Mouse (Mus musculus): Measurements from ENCODE around the gene Cyb561d2. TPM values are rescaled to one million over a fixed set of nuclear protein-coding genes. Genes with fewer than 3 reads are reported as not detected.

Gene Cyb561d2
- 25.6 and 37.6 TPM in 2 replicates for polyA plus RNA-seq (2012; rRNA removed)

GRCm38 (mm10) chr9:107541474-107542351, at the start of gene Cyb561d2, which contains the start of gene Nprl2:
Gene Cyb561d2 (minus strand): TSS chr9:107542193.
Gene Nprl2 (plus strand): TSS chr9:107542226.

GRCm38 (mm10) chr9:107586974-107587832, 45.2 kb upstream of the Cyb561d2 start, which contains the start of gene Ifrd2:
Gene Ifrd2 (plus strand): TSS chr9:107587642.

DNA sequence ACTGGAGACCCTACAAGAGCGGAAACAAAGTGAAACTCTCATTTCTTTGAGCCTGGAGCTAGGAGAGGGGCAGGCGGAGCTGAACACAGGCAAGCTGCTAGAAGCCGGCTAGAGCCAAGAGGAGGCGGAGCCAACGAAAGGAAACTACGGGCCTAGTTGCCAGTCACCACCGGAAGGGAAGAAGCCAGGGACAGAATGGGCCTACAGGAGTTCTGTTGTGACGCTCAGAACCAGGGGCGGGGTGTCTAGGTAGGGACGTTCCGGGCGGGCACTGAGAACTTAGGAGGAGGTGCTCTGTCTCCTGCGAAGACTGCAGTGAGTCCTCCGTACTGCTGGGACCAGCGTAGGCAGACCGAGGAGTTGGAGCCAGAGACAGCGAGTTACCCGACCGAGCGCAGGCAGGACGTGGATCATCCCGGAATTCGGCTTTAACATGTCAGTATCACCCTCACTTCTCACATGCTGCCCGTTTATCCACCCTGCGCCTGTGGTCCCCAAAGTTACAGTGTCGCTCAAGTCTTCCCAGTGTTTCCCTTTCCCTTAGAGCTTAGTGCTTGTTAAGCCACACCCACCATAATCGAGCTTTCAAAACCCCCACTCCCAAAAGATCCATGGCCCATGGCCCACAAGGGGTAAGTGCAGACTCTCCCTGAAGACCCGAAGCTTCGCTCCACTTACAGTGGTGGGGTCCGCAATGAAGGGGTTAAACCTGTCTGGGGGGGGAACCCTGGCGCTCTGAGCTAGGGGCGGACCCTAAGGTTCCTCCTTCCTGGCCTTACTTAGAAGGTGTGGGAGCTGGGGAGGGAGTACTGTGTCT, 38.7 kb upstream of the Cyb561d2 start, which contains the start of gene Hyal3:
Hyal3 (plus strand) TSS at position 318 of the 817 bp plus-strand sequence.

GRCm38 (mm10) chr9:107578587-107578986, 36.6 kb upstream of the Cyb561d2 start, which contains the start of gene Naa80:
Gene Naa80 (plus strand): TSS chr9:107578887.

GRCm38 (mm10) chr9:107576357-107577107, 34.5 kb upstream of the Cyb561d2 start, which contains the start of gene Hyal1:
Gene Hyal1 (plus strand): TSS chr9:107576927.

GRCm38 (mm10) chr9:107567702-107568319, 25.8 kb upstream of the Cyb561d2 start, which contains the start of gene Hyal2:
Gene Hyal2 (plus strand): TSS chr9:107567945.

GRCm38 (mm10) chr9:107563029-107563581, 21.1 kb upstream of the Cyb561d2 start, which contains the start of gene Tusc2:
Gene Tusc2 (plus strand): TSS chr9:107563255.

DNA sequence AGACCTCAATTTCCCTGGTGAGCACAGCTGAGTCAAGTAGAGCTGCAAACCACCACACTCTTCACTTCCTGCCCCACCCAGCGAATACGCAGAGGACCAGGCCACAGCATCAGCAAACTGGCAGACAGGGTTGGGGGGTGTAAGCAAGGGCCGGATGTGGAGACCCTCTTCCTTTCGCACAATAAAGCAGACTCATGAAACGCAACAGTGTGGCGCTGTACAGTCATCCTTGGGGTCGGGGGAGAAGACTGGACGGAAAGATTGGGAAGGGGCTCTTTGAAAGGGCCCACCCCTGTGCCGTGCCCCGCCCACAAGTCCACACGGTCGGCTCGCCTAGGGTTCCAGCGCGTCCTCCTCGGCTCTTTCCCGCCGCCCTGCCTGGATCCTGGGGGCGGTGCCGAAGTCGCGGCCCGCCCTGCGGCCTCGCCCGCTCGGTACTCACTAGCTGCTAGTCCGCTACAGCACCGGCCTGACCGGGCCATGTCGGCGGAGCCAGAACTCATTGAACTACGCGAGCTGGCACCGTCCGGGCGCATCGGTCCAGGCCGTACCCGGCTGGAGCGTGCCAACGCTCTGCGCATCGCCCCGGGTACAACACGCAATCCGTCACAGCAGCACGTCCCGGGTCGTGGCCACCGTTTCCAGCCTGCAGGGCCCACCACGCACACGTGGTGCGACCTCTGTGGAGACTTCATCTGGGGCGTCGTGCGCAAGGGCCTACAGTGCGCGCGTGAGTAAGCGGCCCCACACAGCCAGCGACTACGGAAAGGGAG, 9.3 kb upstream of the Cyb561d2 start, which contains the start of gene Rassf1:
Rassf1 (plus strand) TSS at position 439 of the 773 bp plus-strand sequence.

DNA sequence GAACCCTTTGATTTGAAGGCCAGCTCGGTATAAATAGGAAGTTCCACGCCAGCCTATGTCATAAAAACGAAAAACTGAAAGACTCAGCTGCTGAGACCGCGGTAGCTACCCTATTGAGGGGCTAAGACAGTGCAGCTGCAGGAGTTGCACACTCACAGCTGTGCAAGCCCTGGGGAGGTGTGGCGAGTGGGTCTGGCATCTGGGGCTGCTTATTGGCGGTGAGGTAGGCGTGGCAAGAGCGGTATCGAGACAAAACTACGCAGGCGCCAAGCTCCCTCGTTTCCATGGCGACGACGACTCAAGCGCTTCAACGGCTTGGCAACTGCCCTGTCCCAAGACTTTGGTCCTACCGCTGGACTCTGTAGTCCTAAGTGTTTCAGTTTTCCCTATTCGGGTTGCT, 5.0 kb upstream of the Cyb561d2 start, which contains the start of gene Zmynd10:
Zmynd10 (plus strand) TSS at position 273 of the 400 bp plus-strand sequence.

GRCm38 (mm10) chr9:107533791-107534407, 8.1 kb downstream of the Cyb561d2 start, which contains the start of gene Tmem115:
Gene Tmem115 (plus strand): TSS chr9:107533945.

Other genes starting within 250 kb of the Cyb561d2 start
- 34.6 and 41.0 TPM in 2 replicates for gene Cish, start 246.2 kb downstream of the Cyb561d2 start, polyA plus RNA-seq (2012; rRNA removed)
- gene Hemk1, start 203.8 kb downstream of the Cyb561d2 start, polyA plus RNA-seq (2012; rRNA removed): 12.3 and 12.5 TPM in 2 replicates
- 0.38 and 0.41 TPM in 2 replicates for gene 6430571L13Rik, start 201.6 kb downstream of the Cyb561d2 start, polyA plus RNA-seq (2012; rRNA removed)
- 3.3 and 4.3 TPM in 2 replicates for gene Cacna2d2, start 142.6 kb downstream of the Cyb561d2 start, polyA plus RNA-seq (2012; rRNA removed)
- gene Tmem115, start 8.2 kb downstream of the Cyb561d2 start, polyA plus RNA-seq (2012; rRNA removed): 32.7 and 37.1 TPM in 2 replicates
- gene Nprl2, start within 50 bp of the Cyb561d2 start, polyA plus RNA-seq (2012; rRNA removed): 14.9 and 16.0 TPM in 2 replicates
- 1.4 and 1.6 TPM in 2 replicates for gene Zmynd10, start 5.1 kb upstream of the Cyb561d2 start, polyA plus RNA-seq (2012; rRNA removed)
- gene Rassf1, start 9.4 kb upstream of the Cyb561d2 start, polyA plus RNA-seq (2012; rRNA removed): 6.2 and 7.0 TPM in 2 replicates
- gene Tusc2, start 21.1 kb upstream of the Cyb561d2 start, polyA plus RNA-seq (2012; rRNA removed): 33.1 and 49.5 TPM in 2 replicates
- gene Hyal2, start 25.8 kb upstream of the Cyb561d2 start, polyA plus RNA-seq (2012; rRNA removed): 32.6 and 36.0 TPM in 2 replicates
- 3.7 and 3.8 TPM in 2 replicates for gene Hyal1, start 34.7 kb upstream of the Cyb561d2 start, polyA plus RNA-seq (2012; rRNA removed)
- gene Naa80, start 36.7 kb upstream of the Cyb561d2 start, polyA plus RNA-seq (2012; rRNA removed): 47.1 and 49.7 TPM in 2 replicates
- 0.41 and 0.94 TPM in 2 replicates for gene Hyal3, start 38.6 kb upstream of the Cyb561d2 start, polyA plus RNA-seq (2012; rRNA removed)
- 36.5 and 38.2 TPM in 2 replicates for gene Ifrd2, start 45.4 kb upstream of the Cyb561d2 start, polyA plus RNA-seq (2012; rRNA removed)
- gene Sema3b, start 67.0 kb upstream of the Cyb561d2 start, polyA plus RNA-seq (2012; rRNA removed): 22.4 and 24.1 TPM in 2 replicates
- 139 and 164 TPM in 2 replicates for gene Gnai2, start 93.2 kb upstream of the Cyb561d2 start, polyA plus RNA-seq (2012; rRNA removed)
- gene Slc38a3, start 127.3 kb upstream of the Cyb561d2 start, polyA plus RNA-seq (2012; rRNA removed): 7.5 and 9.4 TPM in 2 replicates
- 0.08 and 0.12 TPM in 2 replicates for gene Gnat1, start 137.5 kb upstream of the Cyb561d2 start, polyA plus RNA-seq (2012; rRNA removed)
- gene Sema3f, start 168.3 kb upstream of the Cyb561d2 start, polyA plus RNA-seq (2012; rRNA removed): 78.9 and 92.8 TPM in 2 replicates
- 18.1 and 30.1 TPM in 2 replicates for gene Rbm5, start 228.8 kb upstream of the Cyb561d2 start, polyA plus RNA-seq (2012; rRNA removed)

Measured in stomach, adult 2 months (tissue).